Mouse (Mus musculus) liver, embryonic 11.5 days (tissue): ENCODE results near the gene Mark1. TPM values are rescaled to one million over a fixed set of nuclear protein-coding genes. Genes with fewer than 3 reads are reported as not detected.

ENCODE experiments used
- ATAC-seq: fragments of 200-750 bp; cut with Nextera tagmentation; replicated peaks from 2 replicates; pipeline ENCODE4 v1.8.0; 2017; ENCODE audit warnings: moderate number of reproducible peaks, mild to moderate bottlenecking, moderate TSS enrichment, moderate library complexity; ENCODE audit not compliant: low FRiP score
- DNase-seq: peaks from one replicate; pipeline ENCODE4 v3.0.0-alpha.2; 2017; ENCODE audit warnings: low spot score
- H3K27ac ChIP-seq: fragments of 300-500 bp; sonication (generic); 2 replicates; pipeline ENCODE4 v1.5.1; 2014; ENCODE audit warnings: mild to moderate bottlenecking, low read depth, low read length, control low read depth
- H3K27me3 ChIP-seq: fragments of 300-500 bp; sonication (generic); replicated peaks from 2 replicates; pipeline ENCODE4 v1.6.1; 2014; ENCODE audit warnings: low read length, mixed read lengths; ENCODE audit not compliant: control insufficient read depth, insufficient read depth
- H3K36me3 ChIP-seq: fragments of 300-500 bp; sonication (generic); 2 replicates; pipeline ENCODE4 v1.6.1; 2014; ENCODE audit warnings: mild to moderate bottlenecking, low read length, moderate library complexity, mixed read lengths; ENCODE audit not compliant: control insufficient read depth, insufficient read depth
- H3K4me1 ChIP-seq: fragments of 300-500 bp; sonication (generic); replicated peaks from 2 replicates; pipeline ENCODE4 v1.6.1; 2014; ENCODE audit warnings: low read length, mixed read lengths; ENCODE audit not compliant: control insufficient read depth, insufficient read depth
- H3K4me2 ChIP-seq: fragments of 300-500 bp; sonication (generic); 2 replicates; pipeline ENCODE4 v1.6.1; 2014; ENCODE audit warnings: mild to moderate bottlenecking, control low read depth, moderate library complexity
- H3K4me3 ChIP-seq: fragments of 300-500 bp; sonication (generic); 2 replicates; pipeline ENCODE4 v1.5.1; 2014; ENCODE audit warnings: low read depth, low read length, control low read depth
- H3K9ac ChIP-seq: fragments of 300-500 bp; sonication (generic); 2 replicates; pipeline ENCODE4 v1.6.1; 2014; ENCODE audit warnings: low read depth, low read length, control low read depth
- H3K9me3 ChIP-seq: fragments of 300-500 bp; sonication (generic); 2 replicates; pipeline ENCODE4 v1.6.1; 2016; ENCODE audit warnings: low read length, inconsistent platforms, mixed read lengths; ENCODE audit not compliant: control insufficient read depth
- WGBS: fragments of 180-500 bp; shearing (Covaris S2); extraction: QIAGEN DNeasy Blood & Tissue Kit; methylation state at CpG from one replicate; pipeline ENCODE4 v1.1.7; 2014; 5-methylcytosine and 5-hydroxymethylcytosine counted together
- polyA plus RNA-seq: library from polyadenylated mRNA; unstranded; fragments of >200 nt; fragmentation: Nextera tagmentation; extraction: Ambion mirVana; gene quantifications from 2 replicates; pipeline ENCODE4 v1.2.1, GENCODE M21; 2014

Gene Mark1
- polyA plus RNA-seq, 1 experiment from 2014 or later: 1.0 TPM

GRCm38 (mm10) chr1:184877306-184877705 lies 122.1 kb downstream of the Mark1 start:
- Histone ChIP-seq H3K4me1 (no peaks in the 10 kb centered on the region), H3K36me3 (no peaks in the 10 kb centered on the region), H3K4me3 (no peak overlapping the region), H3K9ac (no peak overlapping the region), H3K9me3 (no peaks in the 10 kb centered on the region), H3K27me3 (peaks cover 18% of the 10 kb centered on the region), H3K4me2 (no peak overlapping the region), H3K27ac (no peak overlapping the region)
- WGBS: 58% methylated on average over 2 of the region's 2 CpGs
- no peak for ATAC-seq
- DNase-seq: no peak

GRCm38 (mm10) chr1:184873910-184874309 lies 125.5 kb downstream of the Mark1 start:
- H3K9ac ChIP-seq: no peak overlapping the region
- WGBS: 74% methylated on average over 11 of the region's 11 CpGs
- H3K9me3 ChIP-seq: no peaks in the 10 kb centered on the region
- ATAC-seq (no peak), DNase-seq (no peak)
- no peaks in the 10 kb centered on the region for H3K36me3 ChIP-seq
- no peak overlapping the region for H3K4me2 ChIP-seq
- peaks cover 10% of the 10 kb centered on the region for H3K4me1 ChIP-seq
- H3K27me3 ChIP-seq: no peaks in the 10 kb centered on the region
- no peak overlapping the region for H3K27ac ChIP-seq
- no peak overlapping the region for H3K4me3 ChIP-seq

- no peak overlapping the region for H3K9ac ChIP-seq
- H3K9me3 ChIP-seq: no peaks in the 10 kb centered on the region
- no peak for DNase-seq
- 0 out of 2 replicates have a peak overlapping the region, but pooled peaks have one; percentile 26 for H3K4me2 ChIP-seq
- peak overlapping the region; percentile 66; the same call in 1 of the 2 replicates for H3K27ac ChIP-seq
- ATAC-seq: peak; percentile 53
- H3K4me3 ChIP-seq: no peak overlapping the region
- 62% methylated on average over 7 of the region's 7 CpGs for WGBS
- no peaks in the 10 kb centered on the region for H3K36me3 ChIP-seq
- H3K4me1 ChIP-seq: peaks cover 10% of the 10 kb centered on the region
- H3K27me3 ChIP-seq: no peaks in the 10 kb centered on the region
These were observed 127.1 kb downstream of the Mark1 start for GRCm38 (mm10) chr1:184872069-184872819.

GRCm38 (mm10) chr1:184871506-184871905 lies 127.9 kb downstream of the Mark1 start:
- DNase-seq (no peak), ATAC-seq (peak; percentile 29)
- Histone ChIP-seq H3K4me2 (0 out of 2 replicates have a peak overlapping the region, but pooled peaks have one; percentile 26), H3K27me3 (no peaks in the 10 kb centered on the region), H3K36me3 (no peaks in the 10 kb centered on the region), H3K27ac (peak overlapping the region; percentile 66; the same call in 1 of the 2 replicates), H3K9ac (no peak overlapping the region), H3K9me3 (no peaks in the 10 kb centered on the region), H3K4me3 (no peak overlapping the region), H3K4me1 (peaks cover 14% of the 10 kb centered on the region)
- 96% methylated on average over 1 of the region's 1 CpGs for WGBS

- 71% methylated on average over 11 of the region's 11 CpGs for WGBS
- Histone ChIP-seq H3K27ac (0 out of 2 replicates have a peak overlapping the region, but pooled peaks have one; percentile 66), H3K4me2 (no peak overlapping the region), H3K4me3 (no peak overlapping the region), H3K9me3 (no peaks in the 10 kb centered on the region), H3K36me3 (no peaks in the 10 kb centered on the region), H3K27me3 (no peaks in the 10 kb centered on the region), H3K9ac (no peak overlapping the region), H3K4me1 (peaks cover 14% of the 10 kb centered on the region)
- no peak for ATAC-seq
- no peak for DNase-seq
These were observed 128.6 kb downstream of the Mark1 start for GRCm38 (mm10) chr1:184870646-184871385.

GRCm38 (mm10) chr1:184869939-184870565 lies 129.3 kb downstream of the Mark1 start:
- Histone ChIP-seq H3K4me1 (peaks cover 14% of the 10 kb centered on the region), H3K36me3 (no peaks in the 10 kb centered on the region), H3K9me3 (no peaks in the 10 kb centered on the region), H3K4me2 (no peak overlapping the region), H3K4me3 (no peak overlapping the region), H3K27ac (no peak overlapping the region), H3K9ac (no peak overlapping the region), H3K27me3 (no peaks in the 10 kb centered on the region)
- DNase-seq (no peak), ATAC-seq (no peak)
- whole genome bisulfite sequencing: 73% methylated on average over 4 of the region's 4 CpGs

- 80% methylated on average over 3 of the region's 3 CpGs for WGBS
- Histone ChIP-seq H3K27me3 (no peaks in the 10 kb centered on the region), H3K36me3 (no peaks in the 10 kb centered on the region), H3K4me2 (no peak overlapping the region), H3K4me3 (no peak overlapping the region), H3K9ac (no peak overlapping the region), H3K4me1 (peaks cover 17% of the 10 kb centered on the region), H3K9me3 (no peaks in the 10 kb centered on the region), H3K27ac (peak overlapping the region; percentile 39; the same call in 1 of the 2 replicates)
- no peak for DNase-seq
- no peak for ATAC-seq
These were observed 131.7 kb downstream of the Mark1 start for GRCm38 (mm10) chr1:184867640-184868120.

GRCm38 (mm10) chr1:184864381-184864801 lies 135.0 kb downstream of the Mark1 start:
- Histone ChIP-seq H3K36me3 (no peaks in the 10 kb centered on the region), H3K4me3 (no peak overlapping the region), H3K27ac (0 out of 2 replicates have a peak overlapping the region, but pooled peaks have one; percentile 25), H3K4me1 (peaks cover 7% of the 10 kb centered on the region; the same call in 1 of the 2 replicates), H3K9ac (no peak overlapping the region), H3K4me2 (no peak overlapping the region), H3K9me3 (no peaks in the 10 kb centered on the region), H3K27me3 (no peaks in the 10 kb centered on the region)
- ATAC-seq: no peak; the same call in 1 of the 2 replicates
- WGBS: 40% methylated on average over 7 of the region's 7 CpGs
- no peak for DNase-seq
